Mouse (Mus musculus) MEL (cell line): ENCODE results near the gene Srp14. TPM values are rescaled to one million over a fixed set of nuclear protein-coding genes. Genes with fewer than 3 reads are reported as not detected.

Experiments
- DNase-seq: peaks from one replicate; pipeline ENCODE4 v3.0.0; 2011; ENCODE audit warnings: low read depth, low spot score
- H3K27ac ChIP-seq: 2 replicates; pipeline ENCODE4 v1.5.1; 2012; ENCODE audit warnings: low read depth, mild to moderate bottlenecking, control low read depth, low read length, moderate library complexity; ENCODE audit not compliant: control insufficient read depth
- H3K27me3 ChIP-seq, 2 experiments: fragments of 150-350 bp in 1 of 2; sonication (generic) in 1 of 2; 2 replicates each; pipeline ENCODE4 v1.6.1; 2012; ENCODE audit warnings: low read length in 2 of 2, mild to moderate bottlenecking in 2 of 2, improper control_type of control experiment in 1 of 2, moderate library complexity in 1 of 2; ENCODE audit not compliant: insufficient read depth in 2 of 2, control insufficient read depth in 1 of 2
- H3K36me3 ChIP-seq, 2 experiments: 2 replicates each; pipeline ENCODE4 v1.6.1; 2012 to 2014; ENCODE audit warnings: low read length in 2 of 2, improper control_type of control experiment in 1 of 2, inconsistent platforms in 1 of 2, mild to moderate bottlenecking in 1 of 2; ENCODE audit not compliant: insufficient read depth in 2 of 2, control insufficient read depth in 1 of 2
- H3K4me1 ChIP-seq, 2 experiments: fragments of 150-350 bp in 1 of 2; sonication (generic) in 1 of 2; 2 replicates each; pipeline ENCODE4 v1.6.1; 2012; ENCODE audit warnings: low read length in 2 of 2, improper control_type of control experiment in 1 of 2, mild to moderate bottlenecking in 1 of 2; ENCODE audit not compliant: insufficient read depth in 2 of 2, control insufficient read depth in 1 of 2
- H3K4me3 ChIP-seq, 2 experiments: fragments of 150-350 bp in 1 of 2; sonication (generic) in 1 of 2; 2 replicates each; pipeline ENCODE4 v1.5.1; 2012; ENCODE audit warnings: low read depth in 2 of 2, low read length in 2 of 2, mild to moderate bottlenecking in 2 of 2, moderate library complexity in 2 of 2, control low read depth in 1 of 2, improper control_type of control experiment in 1 of 2; ENCODE audit not compliant: control insufficient read depth in 1 of 2, insufficient read depth in 1 of 2
- H3K79me2 ChIP-seq: 2 replicates; pipeline ENCODE4 v1.6.1; 2012; ENCODE audit warnings: mild to moderate bottlenecking, low read length, moderate library complexity; ENCODE audit not compliant: control insufficient read depth, poor library complexity, insufficient read depth
- H3K9ac ChIP-seq: 2 replicates; pipeline ENCODE4 v1.6.1; 2012; ENCODE audit warnings: low read depth, mild to moderate bottlenecking, control low read depth, low read length, moderate library complexity; ENCODE audit not compliant: control insufficient read depth, poor library complexity, severe bottlenecking
- H3K9me3 ChIP-seq: fragments of 150-350 bp; sonication (generic); replicated peaks from 2 replicates; pipeline ENCODE4 v1.6.1; 2012; ENCODE audit warnings: mild to moderate bottlenecking, low read length, improper control_type of control experiment, moderate library complexity; ENCODE audit not compliant: insufficient read depth
- CHD1 ChIP-seq: IDR thresholded peaks from 2 replicates; pipeline ENCODE4 v1.6.1; 2012; ENCODE audit warnings: low read depth, mild to moderate bottlenecking, inconsistent platforms, low read length, improper control_type of control experiment
- CHD2 ChIP-seq: IDR thresholded peaks from 2 replicates; pipeline ENCODE4 v1.6.1; 2011; ENCODE audit warnings: low read length, improper control_type of control experiment
- CTCF ChIP-seq, 3 experiments: IDR thresholded peaks in 2 of 3; conservative IDR thresholded peaks in 1 of 3; 2 replicates each; pipeline ENCODE4 v1.5.1; 2011 to 2012; ENCODE audit warnings: low read length in 3 of 3, low read depth in 2 of 3, mild to moderate bottlenecking in 2 of 3, improper control_type of control experiment in 1 of 3, inconsistent platforms in 1 of 3, mixed read lengths in 1 of 3, moderate library complexity in 1 of 3; ENCODE audit not compliant: control insufficient read depth in 1 of 3, insufficient read depth in 1 of 3, poor library complexity in 1 of 3, severe bottlenecking in 1 of 3
- ELF1 ChIP-seq: IDR thresholded peaks from 2 replicates; pipeline ENCODE4 v1.6.1; 2014; ENCODE audit warnings: low read depth, mild to moderate bottlenecking, inconsistent platforms, low read length, improper control_type of control experiment, moderate library complexity
- ETS1 ChIP-seq: IDR thresholded peaks from 2 replicates; pipeline ENCODE4 v1.6.1; 2012; ENCODE audit warnings: low read depth, mild to moderate bottlenecking, inconsistent platforms, low read length, improper control_type of control experiment, moderate library complexity
- GABPA ChIP-seq: IDR thresholded peaks from 2 replicates; pipeline ENCODE4 v1.6.1; 2012; ENCODE audit warnings: low read depth, mild to moderate bottlenecking, inconsistent platforms, low read length, improper control_type of control experiment, moderate library complexity
- GATA1 ChIP-seq: IDR thresholded peaks from 2 replicates; pipeline ENCODE4 v1.6.1; 2011; ENCODE audit warnings: low read depth, low read length, improper control_type of control experiment
- HCFC1 ChIP-seq: IDR thresholded peaks from 2 replicates; pipeline ENCODE4 v1.6.1; 2012; ENCODE audit warnings: low read depth, mild to moderate bottlenecking, inconsistent platforms, low read length, improper control_type of control experiment, moderate library complexity
- JUND ChIP-seq: IDR thresholded peaks from 2 replicates; pipeline ENCODE4 v1.6.1; 2011; ENCODE audit warnings: low read depth, mild to moderate bottlenecking, improper control_type of control experiment, low read length
- KAT2A ChIP-seq: conservative IDR thresholded peaks from 2 replicates; pipeline ENCODE4 v1.6.1; 2012; ENCODE audit warnings: low read depth, low read length, improper control_type of control experiment, inconsistent platforms
- MAFK ChIP-seq: IDR thresholded peaks from 2 replicates; pipeline ENCODE4 v1.6.1; 2011; ENCODE audit warnings: low read depth, mild to moderate bottlenecking, low read length, improper control_type of control experiment, borderline replicate concordance
- MAZ ChIP-seq: IDR thresholded peaks from 2 replicates; pipeline ENCODE4 v1.6.1; 2012; ENCODE audit warnings: low read depth, mild to moderate bottlenecking, inconsistent platforms, low read length, improper control_type of control experiment
- MEF2A ChIP-seq: IDR thresholded peaks from 2 replicates; pipeline ENCODE4 v1.6.1; 2014; ENCODE audit warnings: low read depth, mild to moderate bottlenecking, inconsistent platforms, low read length, improper control_type of control experiment; ENCODE audit not compliant: poor library complexity, insufficient replicate concordance, severe bottlenecking; ENCODE audit errors: extremely low read depth
- MYB ChIP-seq: IDR thresholded peaks from 2 replicates; pipeline ENCODE4 v1.6.1; 2011; ENCODE audit warnings: mild to moderate bottlenecking, low read depth, low read length, improper control_type of control experiment
- NELFE ChIP-seq: IDR thresholded peaks from 2 replicates; pipeline ENCODE4 v1.6.1; 2011; ENCODE audit warnings: low read depth, low read length, improper control_type of control experiment
- POLR2A ChIP-seq, 2 experiments: IDR thresholded peaks; 2 replicates each; pipeline ENCODE4 v1.6.1; 2011 to 2012; ENCODE audit warnings: low read length in 2 of 2, mild to moderate bottlenecking in 2 of 2, control low read depth in 1 of 2, improper control_type of control experiment in 1 of 2, low read depth in 1 of 2, moderate library complexity in 1 of 2; ENCODE audit not compliant: control insufficient read depth in 1 of 2, insufficient read depth in 1 of 2, poor library complexity in 1 of 2
- POLR2AphosphoS2 ChIP-seq: IDR thresholded peaks from 2 replicates; pipeline ENCODE4 v1.6.1; 2011; ENCODE audit warnings: low read length, improper control_type of control experiment
- POLR2AphosphoS5 ChIP-seq: IDR thresholded peaks from 2 replicates; pipeline ENCODE4 v1.6.1; 2012; ENCODE audit warnings: low read depth, borderline replicate concordance, mild to moderate bottlenecking, inconsistent platforms, low read length, moderate library complexity, mixed read lengths
- RAD21 ChIP-seq: IDR thresholded peaks from 2 replicates; pipeline ENCODE4 v1.6.1; 2011; ENCODE audit warnings: mild to moderate bottlenecking, low read depth, low read length, improper control_type of control experiment
- SIN3A ChIP-seq: IDR thresholded peaks from 2 replicates; pipeline ENCODE4 v1.6.1; 2012; ENCODE audit warnings: low read length, improper control_type of control experiment, inconsistent platforms
- TBP ChIP-seq: IDR thresholded peaks from 2 replicates; pipeline ENCODE4 v1.8.0; 2011; ENCODE audit warnings: low read depth, low read length, improper control_type of control experiment
- TCF12 ChIP-seq: IDR thresholded peaks from 2 replicates; pipeline ENCODE4 v1.6.1; 2014; ENCODE audit warnings: low read depth, mild to moderate bottlenecking, inconsistent platforms, low read length, improper control_type of control experiment, moderate library complexity
- UBTF ChIP-seq: IDR thresholded peaks from 2 replicates; pipeline ENCODE4 v1.6.1; 2012; ENCODE audit warnings: low read depth, mild to moderate bottlenecking, inconsistent platforms, low read length, improper control_type of control experiment, moderate library complexity, borderline replicate concordance; ENCODE audit not compliant: insufficient read depth
- ZC3H11A ChIP-seq: IDR thresholded peaks from 2 replicates; pipeline ENCODE4 v1.6.1; 2012; ENCODE audit warnings: low read depth, mild to moderate bottlenecking, inconsistent platforms, low read length, improper control_type of control experiment
- ZMIZ1 ChIP-seq: IDR thresholded peaks from 2 replicates; pipeline ENCODE4 v1.6.1; 2012; ENCODE audit warnings: low read depth, mild to moderate bottlenecking, inconsistent platforms, low read length, improper control_type of control experiment, moderate library complexity
- ZNF384 ChIP-seq: IDR thresholded peaks from 2 replicates; pipeline ENCODE4 v1.6.1; 2012; ENCODE audit warnings: low read depth, mild to moderate bottlenecking, inconsistent platforms, low read length, improper control_type of control experiment
- polyA plus RNA-seq, 2 experiments: library from polyadenylated mRNA; stranded (reverse) in 1 of 2; unstranded in 1 of 2; fragments of >175 nt in 1 of 2; fragments of >200 nt in 1 of 2; gene quantifications; 2 replicates each; pipeline versions ENCODE4 v1.2.1 to v1.2.4; 2012; ENCODE audit warnings: low replicate concordance in 2 of 2, low read depth in 1 of 2; ENCODE audit not compliant: insufficient read length in 2 of 2, insufficient read depth in 1 of 2, missing spikeins in 1 of 2
- total RNA-seq: library from RNA; depleted of rRNA; stranded (reverse); fragments of 300-350 nt; gene quantifications from 2 replicates; pipeline ENCODE4 v1.2.3, GENCODE M21; 2012

Srp14 gene
- total and polyA plus RNA-seq, 3 experiments: 235 to 272 TPM; not detected in 1

DNA sequence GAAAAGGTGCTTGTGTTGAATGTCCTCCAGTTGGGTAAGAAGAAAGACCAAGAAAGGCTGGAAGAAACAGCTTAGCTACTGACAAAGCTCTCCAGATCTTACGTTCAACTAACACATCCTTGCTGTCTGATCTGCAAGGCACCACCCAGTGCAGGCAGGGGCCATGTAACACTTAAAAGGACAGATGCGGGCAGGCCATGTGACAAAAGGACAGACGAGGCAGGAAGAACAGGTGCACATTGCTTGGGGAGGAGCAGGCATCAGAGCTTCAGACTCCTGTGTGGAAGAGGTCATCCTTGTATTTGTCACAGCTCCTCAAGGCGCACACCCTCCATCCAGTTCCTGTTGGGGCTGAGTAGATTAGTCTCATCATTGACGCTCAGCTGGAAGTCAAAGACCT lies 3.5 kb upstream of the Srp14 start:
- H3K9me3 ChIP-seq: no peaks in the 10 kb centered on the region
- no peak for TF ChIP-seq CHD2
- TF ChIP-seq ELF1: no peak
- no peak for TF ChIP-seq SIN3A
- TF ChIP-seq MEF2A: no peak
- no peak for TF ChIP-seq MAFK
- no peak for TF ChIP-seq NELFE
- TF ChIP-seq ZNF384: no peak
- no peak for TF ChIP-seq MAZ
- no peak for TF ChIP-seq TBP
- no peak for TF ChIP-seq UBTF
- TF ChIP-seq POLR2AphosphoS5: no peak
- TF ChIP-seq JUND: no peak
- TF ChIP-seq GATA1: no peak
- TF ChIP-seq, all 39 proteins: peak for 0
- Histone ChIP-seq H3K36me3 (peaks cover 0 to 7% of the 10 kb centered on the region in 2 experiments; a peak in 2 of 4 replicates), H3K9ac (no peak overlapping the region), H3K27me3 (no peaks in the 10 kb centered on the region), H3K79me2 (peaks cover 13% of the 10 kb centered on the region), H3K4me1 (peaks cover 3 to 17% of the 10 kb centered on the region in 2 experiments), H3K27ac (no peak overlapping the region), H3K4me3 (no peak overlapping the region)
- no peak for DNase-seq

DNA sequence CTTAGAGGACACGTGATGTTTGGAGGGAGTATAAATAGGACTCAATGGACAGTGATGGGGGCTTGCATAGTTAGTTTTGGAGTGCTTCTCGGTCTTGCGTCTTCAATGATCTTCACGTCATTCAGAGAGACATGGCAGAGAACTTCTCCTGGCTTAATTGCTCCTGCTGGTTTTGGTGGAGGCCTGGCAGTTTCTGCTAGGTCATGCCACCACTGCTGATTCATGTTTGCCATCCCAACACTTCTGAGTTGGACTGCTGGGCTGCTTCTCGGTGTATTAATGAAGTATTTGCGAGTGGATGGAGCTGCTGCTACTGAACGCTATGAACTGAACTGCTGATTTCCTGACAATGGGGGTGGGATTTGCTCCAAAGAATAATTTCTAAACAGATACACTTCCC lies 1.4 kb upstream of the Srp14 start:
- DNase-seq: no peak
- no peak overlapping the region for H3K4me3 ChIP-seq
- no peaks in the 10 kb centered on the region for H3K27me3 ChIP-seq
- TF ChIP-seq ELF1: no peak
- TF ChIP-seq HCFC1: no peak
- no peak for TF ChIP-seq MYB
- TF ChIP-seq CTCF (IDR thresholded peaks at IDR 0.05 in 2 of 3, conservative IDR thresholded peaks at IDR 0.05 in 1 of 3; ENCODE audit: control insufficient read depth in 1 of 3, insufficient read depth in 1 of 3, low read depth in 2 of 3, low read length in 3 of 3, poor library complexity in 1 of 3, severe bottlenecking in 1 of 3): no peak
- TF ChIP-seq GABPA: no peak
- no peak for TF ChIP-seq ETS1
- no peak for TF ChIP-seq UBTF
- no peak for TF ChIP-seq POLR2AphosphoS2
- no peak for TF ChIP-seq NELFE
- TF ChIP-seq RAD21: no peak
- TF ChIP-seq CHD1: no peak
- no peak for TF ChIP-seq TCF12
- no peak for TF ChIP-seq KAT2A
- no peak for TF ChIP-seq ZMIZ1
- TF ChIP-seq ZC3H11A: no peak
- no peak for TF ChIP-seq POLR2A (IDR thresholded peaks at IDR 0.05; ENCODE audit: control insufficient read depth in 1 of 2, insufficient read depth in 1 of 2, low read depth in 1 of 2, low read length in 2 of 2, poor library complexity in 1 of 2)
- TF ChIP-seq MAZ: no peak
- H3K9me3 ChIP-seq: no peaks in the 10 kb centered on the region
- H3K79me2 ChIP-seq: peaks cover 18% of the 10 kb centered on the region
- no peak overlapping the region for H3K27ac ChIP-seq
- peaks cover 3 to 13% of the 10 kb centered on the region in 2 experiments for H3K4me1 ChIP-seq
- no peak overlapping the region for H3K9ac ChIP-seq
- peaks cover 5% of the 10 kb centered on the region in 2 experiments for H3K36me3 ChIP-seq
